Mouse (Mus musculus): ENCODE data around the gene Smap2.

GRCm38 (mm10) chr4:121008071-121008745, 8.8 kb downstream of the Smap2 start:
- TF ChIP-seq HCFC1 (IDR thresholded peaks at IDR 0.05; ENCODE audit: borderline replicate concordance, insufficient read depth, low read length) (no peak), ZC3H11A (IDR thresholded peaks at IDR 0.05; ENCODE audit: borderline replicate concordance, low read depth, low read length) (no peak)
